Mouse (Mus musculus): ENCODE results near the gene Cmtm7.

The Cmtm7 gene

GRCm38 (mm10) chr9:114796473-114797050 is 14.9 kb upstream of the Cmtm7 start:
- DNase-seq (ENCODE audit: low spot score in 2 of 2), result no peak

GRCm38 (mm10) chr9:114794491-114794890 is 12.8 kb upstream of the Cmtm7 start:
- DNase-seq (ENCODE audit: low spot score in 2 of 2), result no peak

GRCm38 (mm10) chr9:114793764-114794295 is 12.2 kb upstream of the Cmtm7 start:
- no peak for DNase-seq (ENCODE audit: low spot score in 2 of 2)

GRCm38 (mm10) chr9:114789989-114790388 is 8.3 kb upstream of the Cmtm7 start:
- no peak for DNase-seq (ENCODE audit: low spot score in 2 of 2)

GRCm38 (mm10) chr9:114789557-114789956 is 7.9 kb upstream of the Cmtm7 start:
- no peak for DNase-seq (ENCODE audit: low spot score in 2 of 2)

GRCm38 (mm10) chr9:114788697-114789096 is 7.0 kb upstream of the Cmtm7 start:
- no peak for DNase-seq (ENCODE audit: low spot score in 2 of 2)

GRCm38 (mm10) chr9:114787716-114788115 is 6.1 kb upstream of the Cmtm7 start:
- DNase-seq (ENCODE audit: low spot score in 2 of 2), result no peak

- DNase-seq (ENCODE audit: low spot score in 2 of 2), result no peak
These were observed 5.5 kb upstream of the Cmtm7 start for GRCm38 (mm10) chr9:114787134-114787533.

- no peak for DNase-seq (ENCODE audit: low spot score in 2 of 2)
These were observed 3.9 kb upstream of the Cmtm7 start for GRCm38 (mm10) chr9:114785432-114786125.

GRCm38 (mm10) chr9:114780746-114781525 is 720 bp downstream of the Cmtm7 start:
- no peak for DNase-seq (ENCODE audit: low spot score in 2 of 2)

GRCm38 (mm10) chr9:114779984-114780745 is 1.5 kb downstream of the Cmtm7 start:
- no peak for DNase-seq (ENCODE audit: low spot score in 2 of 2)

GRCm38 (mm10) chr9:114778877-114779276 is 2.8 kb downstream of the Cmtm7 start:
- DNase-seq (ENCODE audit: low spot score in 2 of 2), result no peak

- no peak for DNase-seq (ENCODE audit: low spot score in 2 of 2)
These were observed 3.6 kb downstream of the Cmtm7 start for GRCm38 (mm10) chr9:114778047-114778390.

GRCm38 (mm10) chr9:114777178-114778046 is 4.2 kb downstream of the Cmtm7 start:
- no peak for DNase-seq (ENCODE audit: low spot score in 2 of 2)

GRCm38 (mm10) chr9:114776361-114776760 is 5.3 kb downstream of the Cmtm7 start:
- DNase-seq (ENCODE audit: low spot score in 2 of 2), result no peak

GRCm38 (mm10) chr9:114775272-114775671 is 6.4 kb downstream of the Cmtm7 start:
- peak in 1 of 2 experiments; percentile 66 for DNase-seq (ENCODE audit: low spot score in 2 of 2)

GRCm38 (mm10) chr9:114774629-114775028 is 7.0 kb downstream of the Cmtm7 start:
- no peak for DNase-seq (ENCODE audit: low spot score in 2 of 2)

GRCm38 (mm10) chr9:114771565-114771964 is 10.1 kb downstream of the Cmtm7 start:
- no peak for DNase-seq (ENCODE audit: low spot score in 2 of 2)

- DNase-seq (ENCODE audit: low spot score in 2 of 2), result no peak
These were observed 11.4 kb downstream of the Cmtm7 start for GRCm38 (mm10) chr9:114770224-114770623.

GRCm38 (mm10) chr9:114768066-114768465 is 13.6 kb downstream of the Cmtm7 start:
- DNase-seq (ENCODE audit: low spot score in 2 of 2), result no peak

GRCm38 (mm10) chr9:114767507-114767906 is 14.1 kb downstream of the Cmtm7 start:
- DNase-seq (ENCODE audit: low spot score in 2 of 2), result no peak

Data from cerebellum, postnatal 4 days (tissue).